Mouse (Mus musculus): ENCODE results near the gene Pias4. TPM values are rescaled to one million over a fixed set of nuclear protein-coding genes. Genes with fewer than 3 reads are reported as not detected.
"Not testable (repeated sequence)": the region's sequence is repeated elsewhere in the genome, so short reads cannot be mapped to it uniquely, and the experiment has no call there.

The Pias4 gene
- polyA plus RNA-seq, 1 experiment from 2014 or later = 48.3 TPM

DNA sequence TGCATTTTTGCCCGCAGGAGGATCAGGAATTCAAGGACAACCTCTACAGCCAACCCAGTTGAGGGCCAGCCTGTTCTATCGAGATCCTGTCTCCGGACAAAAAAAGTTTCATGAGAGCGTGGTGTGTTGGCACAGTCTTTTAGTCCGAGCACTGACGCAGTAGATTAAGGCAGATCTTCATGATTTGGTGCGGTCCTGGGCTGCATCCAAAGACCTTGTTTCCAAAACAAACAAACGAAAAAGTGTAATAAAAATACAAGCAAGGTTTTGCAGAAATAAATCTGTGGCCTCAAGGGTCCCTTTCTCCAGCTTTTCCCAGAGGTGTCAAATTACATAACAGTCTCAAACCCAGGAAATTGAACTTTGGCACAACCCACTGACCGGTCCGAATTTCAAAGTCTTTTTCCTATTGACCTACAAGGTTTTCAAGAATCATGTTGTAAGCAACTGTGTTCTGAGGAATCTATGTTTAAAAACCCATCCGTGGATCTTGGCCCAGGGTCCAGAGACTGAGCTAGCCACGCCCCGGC lies 8.3 kb upstream of the Pias4 start:
- H3K27me3 ChIP-seq (ENCODE audit: control insufficient read depth, insufficient read depth, low read length) = no peaks in the 10 kb centered on the region
- 6% methylated on average over 13 of the region's 13 CpGs for WGBS
- DNase-seq (ENCODE audit: low spot score) = no peak
- H3K36me3 ChIP-seq (replicated peaks; ENCODE audit: control insufficient read depth, insufficient read depth) = peaks cover 38% of the 10 kb centered on the region
- peak overlapping the region; percentile 18 for H3K9ac ChIP-seq
- H3K4me3 ChIP-seq (replicated peaks; ENCODE audit: low read length) = peak overlapping the region; percentile 100
- no peaks in the 10 kb centered on the region for H3K9me3 ChIP-seq (ENCODE audit: control insufficient read depth, low read length)
- H3K4me2 ChIP-seq (replicated peaks) = peak overlapping the region; percentile 94
- H3K27ac ChIP-seq = peak overlapping the region; percentile 97
- 0 out of 2 replicates have a peak, but pooled peaks have one; percentile 0 for ATAC-seq (ENCODE audit: low FRiP score)
- H3K4me1 ChIP-seq (replicated peaks; ENCODE audit: control insufficient read depth, insufficient read depth, low read length) = peaks cover 42% of the 10 kb centered on the region

DNA sequence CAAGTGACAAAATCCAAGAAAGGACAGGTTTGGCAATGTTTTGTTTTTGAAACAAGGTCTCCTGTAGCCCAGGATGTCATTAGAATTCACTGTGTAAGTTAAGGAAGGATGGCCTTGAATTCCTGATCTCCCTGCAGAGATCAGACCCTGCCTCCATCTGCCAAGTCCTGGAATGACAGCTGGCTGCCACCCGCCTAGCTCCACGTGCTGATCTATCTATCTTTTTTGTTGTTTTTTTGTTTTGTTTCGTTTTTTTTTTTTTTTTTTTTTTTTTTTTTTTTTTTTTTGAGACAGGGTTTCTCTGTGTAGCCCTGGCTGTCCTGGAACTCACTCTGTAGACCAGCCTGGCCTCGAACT lies 7.6 kb upstream of the Pias4 start:
- peaks cover 42% of the 10 kb centered on the region for H3K4me1 ChIP-seq (replicated peaks; ENCODE audit: control insufficient read depth, insufficient read depth, low read length)

DNA sequence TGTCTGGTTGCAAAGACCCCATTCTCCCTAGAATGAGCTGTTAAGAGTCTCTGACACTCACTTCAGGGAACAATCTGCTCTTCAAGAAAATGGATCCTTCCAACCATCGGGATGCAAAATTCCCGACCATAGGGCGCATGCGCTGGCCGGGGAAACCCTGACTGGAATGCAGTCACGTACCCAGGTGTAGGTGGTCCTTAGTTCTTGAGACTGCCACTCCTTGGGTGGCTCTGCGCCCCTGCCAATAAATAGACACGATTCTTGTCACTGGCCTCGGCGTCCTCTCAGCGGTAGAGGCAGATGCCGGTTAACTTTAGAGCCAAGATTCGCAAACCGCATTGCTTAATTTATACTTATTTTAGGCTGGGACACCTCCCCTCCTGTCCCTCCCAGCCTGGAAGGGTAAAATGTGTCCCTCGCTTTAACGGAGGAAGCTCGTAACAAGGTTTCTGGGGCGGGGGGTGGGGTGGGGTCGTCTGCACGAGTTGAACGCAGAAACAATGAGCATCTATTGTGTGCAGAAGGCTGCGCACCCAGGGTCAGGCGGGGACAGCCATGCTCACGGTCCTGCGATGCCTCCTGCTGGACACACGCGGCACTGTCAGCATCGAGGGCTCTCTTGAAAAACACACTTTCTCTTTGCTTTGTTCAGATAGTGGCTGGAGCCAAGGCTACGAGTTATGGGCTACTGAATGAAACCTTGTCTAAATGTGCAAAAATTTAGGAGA lies 7.1 kb upstream of the Pias4 start:
- peak; percentile 69 for ATAC-seq (ENCODE audit: low FRiP score)
- Histone ChIP-seq H3K9ac (peak overlapping the region; percentile 66), H3K4me2 (replicated peaks) (peak overlapping the region; percentile 94), H3K27ac (peak overlapping the region; percentile 97), H3K4me3 (replicated peaks; ENCODE audit: low read length) (peak overlapping the region; percentile 31), H3K27me3 (ENCODE audit: control insufficient read depth, insufficient read depth, low read length) (no peaks in the 10 kb centered on the region), H3K9me3 (ENCODE audit: control insufficient read depth, low read length) (no peaks in the 10 kb centered on the region), H3K36me3 (replicated peaks; ENCODE audit: control insufficient read depth, insufficient read depth) (peaks cover 26% of the 10 kb centered on the region), H3K4me1 (replicated peaks; ENCODE audit: control insufficient read depth, insufficient read depth, low read length) (peaks cover 42% of the 10 kb centered on the region)
- peak; percentile 91 for DNase-seq (ENCODE audit: low spot score)
- WGBS = 2% methylated on average over 29 of the region's 29 CpGs

More for the DNA sequence above, 7.6 kb upstream of the Pias4 start:
- Histone ChIP-seq H3K27ac (peak overlapping the region; percentile 97), H3K9ac (peak overlapping the region; percentile 66), H3K4me2 (replicated peaks) (peak overlapping the region; percentile 94), H3K36me3 (replicated peaks; ENCODE audit: control insufficient read depth, insufficient read depth) (peaks cover 31% of the 10 kb centered on the region), H3K4me3 (replicated peaks; ENCODE audit: low read length) (peak overlapping the region; percentile 31; the same call in 1 of the 2 replicates)
- not testable (repeated sequence) for H3K27me3 ChIP-seq (ENCODE audit: control insufficient read depth, insufficient read depth, low read length); DNase-seq (ENCODE audit: low spot score); ATAC-seq (ENCODE audit: low FRiP score); H3K9me3 ChIP-seq (ENCODE audit: control insufficient read depth, low read length)
- 12% methylated on average over 4 of the region's 4 CpGs for WGBS

DNA sequence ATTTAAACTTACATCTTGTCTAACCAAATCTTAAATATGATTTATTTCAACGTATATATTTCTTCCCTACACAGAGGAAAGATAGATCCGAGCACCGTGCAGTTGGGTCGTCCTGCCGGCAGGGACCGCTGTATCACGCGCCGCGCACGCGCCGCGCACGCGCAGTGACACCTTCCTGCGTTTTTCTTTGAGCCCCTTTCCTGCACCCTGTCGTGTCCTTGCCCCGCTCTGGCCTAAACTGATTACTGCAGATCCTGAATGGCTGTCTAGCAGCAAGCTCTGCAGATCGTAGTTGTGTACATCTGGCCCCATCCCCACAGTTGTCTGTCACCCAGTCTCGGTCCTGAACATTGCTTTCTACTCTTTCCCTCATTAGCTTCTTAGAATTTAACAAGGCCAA lies 5.4 kb upstream of the Pias4 start:
- peak overlapping the region; percentile 55 for H3K4me2 ChIP-seq (replicated peaks)
- peak overlapping the region; percentile 97 for H3K27ac ChIP-seq
- H3K27me3 ChIP-seq (ENCODE audit: control insufficient read depth, insufficient read depth, low read length) = no peaks in the 10 kb centered on the region
- peak overlapping the region; percentile 51 for H3K9ac ChIP-seq
- ATAC-seq (ENCODE audit: low FRiP score) = peak; percentile 36; the same call in 1 of the 2 replicates
- peak; percentile 91 for DNase-seq (ENCODE audit: low spot score)
- H3K4me1 ChIP-seq (replicated peaks; ENCODE audit: control insufficient read depth, insufficient read depth, low read length) = peaks cover 44% of the 10 kb centered on the region
- no peaks in the 10 kb centered on the region for H3K9me3 ChIP-seq (ENCODE audit: control insufficient read depth, low read length)
- peaks cover 9% of the 10 kb centered on the region for H3K36me3 ChIP-seq (replicated peaks; ENCODE audit: control insufficient read depth, insufficient read depth)
- WGBS = 5% methylated on average over 21 of the region's 21 CpGs
- H3K4me3 ChIP-seq (replicated peaks; ENCODE audit: low read length) = peak overlapping the region; percentile 3; the same call in 1 of the 2 replicates

DNA sequence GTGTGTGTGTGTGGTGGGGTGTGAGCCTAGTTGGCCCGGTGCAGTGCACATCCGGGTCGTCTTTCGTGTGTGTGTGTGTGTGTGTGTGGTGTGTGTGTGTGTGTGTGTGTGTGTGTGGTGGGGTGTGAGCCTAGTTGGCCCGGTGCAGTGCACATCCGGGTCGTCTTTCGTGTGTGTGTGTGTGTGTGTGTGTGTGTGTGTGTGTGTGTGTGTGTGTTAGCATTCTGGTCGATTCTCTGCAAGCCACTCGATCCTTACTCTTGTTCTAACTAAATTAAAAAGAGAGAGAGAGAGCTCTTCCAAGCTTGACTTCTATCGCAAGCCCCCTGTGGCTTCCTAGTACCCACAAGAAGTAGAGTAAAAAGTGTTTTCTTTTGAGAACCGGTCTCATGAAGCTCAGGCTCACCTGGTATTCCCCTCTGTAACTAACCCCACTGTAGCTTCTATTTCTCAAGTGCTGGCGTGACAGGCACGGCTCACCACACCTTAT lies 1.7 kb upstream of the Pias4 start:
- 52% methylated on average over 6 of the region's 14 CpGs for WGBS
- H3K27ac ChIP-seq = peak overlapping the region; percentile 14; the same call in 1 of the 2 replicates

DNA sequence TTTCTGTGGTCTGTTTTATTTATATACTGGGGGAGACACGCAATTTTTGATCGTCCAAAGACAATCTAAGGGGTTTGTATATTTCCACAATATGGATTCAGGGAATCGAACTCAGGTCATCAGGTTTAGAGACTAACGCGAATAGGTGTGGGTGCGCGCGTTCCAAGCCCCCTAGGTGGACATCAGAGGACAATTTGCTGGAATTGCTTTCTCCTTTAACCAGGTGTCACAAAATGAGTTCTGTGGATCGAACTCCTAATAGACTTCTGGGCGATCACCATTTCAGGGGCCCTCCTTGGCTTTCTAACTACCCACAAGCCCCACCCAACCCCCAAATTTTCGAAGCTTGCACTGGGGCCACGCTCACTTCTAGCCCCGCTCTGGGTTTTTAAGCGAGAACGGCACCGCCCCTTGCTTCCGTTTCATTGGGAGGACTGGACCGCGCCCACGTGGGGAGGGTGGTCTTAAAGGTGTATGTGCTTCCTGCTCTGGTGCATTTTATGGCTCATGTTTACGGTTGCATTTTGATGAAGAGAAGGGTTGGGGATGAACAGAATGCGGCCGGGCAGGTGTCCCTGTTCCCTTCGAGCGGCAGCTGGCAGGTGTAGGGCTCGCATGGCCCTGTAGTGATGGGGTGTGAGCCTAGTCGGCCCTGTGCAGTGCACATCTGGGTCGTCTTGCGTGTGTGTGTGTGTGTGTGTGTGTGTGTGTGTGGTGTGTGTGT lies 960 bp upstream of the Pias4 start:
- H3K4me3 ChIP-seq (replicated peaks; ENCODE audit: low read length) = peak overlapping the region; percentile 89
- peaks cover 10% of the 10 kb centered on the region for H3K36me3 ChIP-seq (replicated peaks; ENCODE audit: control insufficient read depth, insufficient read depth)
- H3K4me2 ChIP-seq (replicated peaks) = peak overlapping the region; percentile 81
- peak; percentile 74 for DNase-seq (ENCODE audit: low spot score)
- no peaks in the 10 kb centered on the region for H3K9me3 ChIP-seq (ENCODE audit: control insufficient read depth, low read length)
- peak overlapping the region; percentile 75 for H3K27ac ChIP-seq
- ATAC-seq (ENCODE audit: low FRiP score) = no peak
- H3K27me3 ChIP-seq (ENCODE audit: control insufficient read depth, insufficient read depth, low read length) = no peaks in the 10 kb centered on the region
- peak overlapping the region; percentile 65 for H3K9ac ChIP-seq
- WGBS = 3% methylated on average over 29 of the region's 29 CpGs
- H3K4me1 ChIP-seq (replicated peaks; ENCODE audit: control insufficient read depth, insufficient read depth, low read length) = peaks cover 28% of the 10 kb centered on the region

More for the DNA sequence above, 1.7 kb upstream of the Pias4 start:
- not testable (repeated sequence) for H3K27me3 ChIP-seq (ENCODE audit: control insufficient read depth, insufficient read depth, low read length); DNase-seq (ENCODE audit: low spot score); H3K36me3 ChIP-seq (replicated peaks; ENCODE audit: control insufficient read depth, insufficient read depth); H3K9me3 ChIP-seq (ENCODE audit: control insufficient read depth, low read length); H3K9ac ChIP-seq; H3K4me3 ChIP-seq (replicated peaks; ENCODE audit: low read length); ATAC-seq (ENCODE audit: low FRiP score)
- Histone ChIP-seq H3K4me1 (replicated peaks; ENCODE audit: control insufficient read depth, insufficient read depth, low read length) (peaks cover 36% of the 10 kb centered on the region), H3K4me2 (replicated peaks) (peak overlapping the region; percentile 31)

DNA sequence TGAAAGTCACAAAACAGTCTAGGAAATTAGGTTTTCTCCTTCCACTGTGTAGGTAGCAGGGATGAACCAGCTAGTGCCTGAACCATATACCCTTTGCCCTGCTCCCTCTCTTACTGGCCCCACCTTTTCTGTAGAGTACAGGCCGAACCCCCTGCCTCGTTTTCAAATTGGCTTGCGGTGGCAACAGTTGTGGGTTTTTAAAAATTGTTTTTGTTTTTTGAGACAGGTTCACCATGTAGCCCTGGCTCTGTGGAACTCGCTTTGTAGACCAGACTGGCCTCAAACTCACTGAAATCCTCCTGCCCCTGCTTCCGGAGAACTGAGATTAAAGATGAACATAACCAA lies 336 bp upstream of the Pias4 start:
- H3K4me2 ChIP-seq (replicated peaks) = peak overlapping the region; percentile 81
- no peaks in the 10 kb centered on the region for H3K9me3 ChIP-seq (ENCODE audit: control insufficient read depth, low read length)
- no peaks in the 10 kb centered on the region for H3K27me3 ChIP-seq (ENCODE audit: control insufficient read depth, insufficient read depth, low read length)
- ATAC-seq (ENCODE audit: low FRiP score) (peak; percentile 47), DNase-seq (ENCODE audit: low spot score) (peak; percentile 36)
- H3K4me3 ChIP-seq (replicated peaks; ENCODE audit: low read length) = peak overlapping the region; percentile 89
- peaks cover 16% of the 10 kb centered on the region for H3K36me3 ChIP-seq (replicated peaks; ENCODE audit: control insufficient read depth, insufficient read depth)
- peaks cover 22% of the 10 kb centered on the region for H3K4me1 ChIP-seq (replicated peaks; ENCODE audit: control insufficient read depth, insufficient read depth, low read length)
- H3K9ac ChIP-seq = peak overlapping the region; percentile 65
- 6% methylated on average over 5 of the region's 5 CpGs for WGBS
- H3K27ac ChIP-seq = peak overlapping the region; percentile 75

DNA sequence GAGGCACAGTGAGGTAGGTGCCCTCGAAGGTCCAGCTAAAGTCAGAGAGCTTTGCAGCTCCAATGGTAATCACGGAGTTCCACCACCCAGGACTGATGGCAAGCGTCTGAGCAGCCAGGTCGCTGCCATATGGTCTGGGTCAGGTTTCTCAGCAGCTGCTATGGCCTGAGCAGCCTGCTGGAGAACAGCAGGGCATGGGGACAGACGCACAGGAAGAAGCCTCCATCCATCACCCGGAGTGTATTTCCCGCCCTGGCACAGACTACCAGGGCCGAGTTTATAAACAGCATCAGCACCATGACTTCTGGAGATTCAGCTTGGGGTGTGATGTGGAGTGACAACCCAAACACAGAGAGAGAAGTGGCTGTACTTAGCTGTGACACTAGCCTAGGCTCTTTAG lies 2.6 kb downstream of the Pias4 start:
- Histone ChIP-seq H3K27me3 (ENCODE audit: control insufficient read depth, insufficient read depth, low read length) (no peaks in the 10 kb centered on the region), H3K9ac (no peak overlapping the region), H3K9me3 (ENCODE audit: control insufficient read depth, low read length) (no peaks in the 10 kb centered on the region), H3K36me3 (replicated peaks; ENCODE audit: control insufficient read depth, insufficient read depth) (peaks cover 45% of the 10 kb centered on the region), H3K4me2 (replicated peaks) (no peak overlapping the region), H3K27ac (no peak overlapping the region), H3K4me1 (replicated peaks; ENCODE audit: control insufficient read depth, insufficient read depth, low read length) (peaks cover 22% of the 10 kb centered on the region), H3K4me3 (replicated peaks; ENCODE audit: low read length) (no peak overlapping the region)
- WGBS = 87% methylated on average over 8 of the region's 8 CpGs
- no peak for DNase-seq (ENCODE audit: low spot score)
- no peak for ATAC-seq (ENCODE audit: low FRiP score)

DNA sequence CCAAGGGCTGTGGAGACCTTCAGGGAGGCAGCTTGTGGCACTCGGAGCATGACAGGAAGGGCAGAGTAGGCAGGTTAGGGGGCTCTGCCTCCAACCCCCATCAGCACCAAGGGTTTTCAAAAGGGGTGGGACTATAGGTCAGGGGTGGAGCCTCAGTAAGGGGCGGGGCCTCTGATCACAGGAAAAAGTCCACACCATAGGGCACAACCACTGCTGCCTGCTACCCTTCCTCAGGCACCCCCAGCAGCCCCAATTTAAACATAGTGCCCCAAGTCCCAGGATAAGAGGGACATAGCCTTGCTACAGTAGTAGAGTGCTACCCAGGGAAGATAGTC lies 5.4 kb downstream of the Pias4 start:
- no peak overlapping the region for H3K9ac ChIP-seq
- H3K4me2 ChIP-seq (replicated peaks) = no peak overlapping the region
- DNase-seq (ENCODE audit: low spot score) = no peak
- ATAC-seq (ENCODE audit: low FRiP score) = no peak
- H3K9me3 ChIP-seq (ENCODE audit: control insufficient read depth, low read length) = no peaks in the 10 kb centered on the region
- WGBS = 67% methylated on average over 2 of the region's 2 CpGs
- no peak overlapping the region for H3K4me3 ChIP-seq (replicated peaks; ENCODE audit: low read length)
- peaks cover 11% of the 10 kb centered on the region for H3K4me1 ChIP-seq (replicated peaks; ENCODE audit: control insufficient read depth, insufficient read depth, low read length)
- no peak overlapping the region for H3K27ac ChIP-seq
- peaks cover 72% of the 10 kb centered on the region for H3K36me3 ChIP-seq (replicated peaks; ENCODE audit: control insufficient read depth, insufficient read depth)
- H3K27me3 ChIP-seq (ENCODE audit: control insufficient read depth, insufficient read depth, low read length) = no peaks in the 10 kb centered on the region
